Mouse (Mus musculus) spleen, postnatal 14 days (tissue): ENCODE results near the gene Sh3glb2.

ENCODE experiments used
- DNase-seq, 2 experiments: peaks; one replicate each; pipeline ENCODE4 v3.0.0; 2021 to 2022; ENCODE audit warnings: low spot score in 2 of 2

Sh3glb2 gene

GRCm38 (mm10) chr2:30342061-30342460 is 17.1 kb downstream of the Sh3glb2 start:
- no peak for DNase-seq

- DNase-seq = no peak
Measured at GRCm38 (mm10) chr2:30337179-30337578, 22.0 kb downstream of the Sh3glb2 start.

- no peak for DNase-seq
Measured at GRCm38 (mm10) chr2:30336174-30336915, 22.8 kb downstream of the Sh3glb2 start.

GRCm38 (mm10) chr2:30335324-30335723 is 23.8 kb downstream of the Sh3glb2 start:
- no peak for DNase-seq

GRCm38 (mm10) chr2:30328791-30329190 is 30.3 kb downstream of the Sh3glb2 start:
- DNase-seq = no peak

GRCm38 (mm10) chr2:30327276-30327675 is 31.9 kb downstream of the Sh3glb2 start:
- no peak for DNase-seq

- DNase-seq = no peak
Measured at GRCm38 (mm10) chr2:30325296-30325695, 33.8 kb downstream of the Sh3glb2 start.

- no peak for DNase-seq
Measured at GRCm38 (mm10) chr2:30323111-30323510, 36.0 kb downstream of the Sh3glb2 start.

GRCm38 (mm10) chr2:30319260-30319659 is 39.9 kb downstream of the Sh3glb2 start:
- no peak for DNase-seq

- no peak for DNase-seq
Measured at GRCm38 (mm10) chr2:30316955-30317354, 42.2 kb downstream of the Sh3glb2 start.

GRCm38 (mm10) chr2:30316136-30316535 is 43.0 kb downstream of the Sh3glb2 start:
- no peak for DNase-seq

- DNase-seq = no peak
Measured at GRCm38 (mm10) chr2:30311481-30311880, 47.7 kb downstream of the Sh3glb2 start.

- no peak for DNase-seq
Measured at GRCm38 (mm10) chr2:30309351-30309750, 49.8 kb downstream of the Sh3glb2 start.

- DNase-seq = no peak
Measured at GRCm38 (mm10) chr2:30306087-30306486, 53.0 kb downstream of the Sh3glb2 start.

GRCm38 (mm10) chr2:30299966-30300365 is 59.2 kb downstream of the Sh3glb2 start:
- DNase-seq = no peak

GRCm38 (mm10) chr2:30299525-30299924 is 59.6 kb downstream of the Sh3glb2 start:
- no peak for DNase-seq
